Mouse (Mus musculus): ENCODE results near the gene Gm9936.
A peak's percentile ranks its signal among the peaks of the same experiment; 100 is the strongest.
"Not testable (repeated sequence)": the region's sequence is repeated elsewhere in the genome, so short reads cannot be mapped to it uniquely, and the experiment has no call there.

Gene Gm9936

DNA sequence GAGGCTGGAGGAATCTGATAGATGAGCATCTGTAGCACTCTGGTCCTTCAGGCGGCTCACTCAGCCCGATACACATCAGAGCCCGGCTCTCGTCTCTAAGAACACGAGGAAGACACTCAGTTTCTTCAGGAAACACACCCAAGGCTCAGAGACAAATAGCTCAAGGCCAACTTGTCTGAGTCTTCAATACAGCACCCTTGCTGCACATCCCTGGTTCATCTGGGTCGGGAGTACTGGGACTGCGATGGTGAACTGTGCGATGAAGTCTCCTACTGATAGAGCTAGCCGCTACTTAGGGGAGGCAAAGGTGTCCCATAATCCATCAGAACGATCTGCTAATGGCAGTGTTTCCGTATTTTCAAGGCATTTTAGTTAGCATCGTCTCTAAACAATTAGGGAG is at the start of gene Gm9936:
Gm9936 (minus strand) TSS at position 101 of the 400 bp plus-strand sequence.
- no peak for DNase-seq (ENCODE audit: low spot score)

DNA sequence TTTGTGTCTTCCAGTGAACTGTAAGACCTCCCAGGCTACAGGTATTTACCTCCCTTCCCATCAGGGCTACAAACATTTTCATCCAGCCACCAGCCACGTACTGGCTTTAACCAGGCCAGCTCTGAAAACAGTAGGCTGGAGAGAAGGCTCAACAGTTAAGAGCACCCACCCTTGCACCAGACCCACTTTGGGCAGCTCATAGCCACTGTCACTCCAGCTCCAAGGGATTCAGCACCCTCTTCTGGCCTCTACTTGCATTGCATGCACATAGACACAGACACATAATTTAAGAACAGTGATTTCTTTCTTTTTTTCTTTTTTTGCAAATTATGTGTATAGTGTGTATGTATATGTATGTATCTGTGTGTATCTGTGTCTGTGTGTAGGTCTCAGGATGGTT is 43.9 kb upstream of the Gm9936 start:
- no peak for DNase-seq (ENCODE audit: low spot score)

DNA sequence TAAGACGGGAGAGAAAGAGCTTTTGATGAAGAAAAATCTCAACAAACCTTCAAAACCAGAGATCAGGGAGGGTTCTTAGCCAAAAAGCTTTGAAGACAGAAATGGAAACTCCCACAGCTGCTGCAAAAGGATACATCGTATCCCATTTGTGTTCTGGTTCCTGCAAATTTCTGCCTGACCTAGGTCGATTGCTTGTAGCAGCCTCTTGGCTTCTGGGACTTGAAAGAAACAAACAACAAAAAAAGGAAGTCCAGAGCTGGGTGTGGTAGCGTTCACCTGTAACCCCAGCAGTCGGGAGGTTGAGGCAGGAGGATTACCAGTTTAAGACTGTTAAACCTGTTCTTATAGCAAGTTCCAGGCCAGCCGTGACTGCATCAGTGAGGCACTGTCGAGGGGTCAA is 40.4 kb upstream of the Gm9936 start:
- DNase-seq (ENCODE audit: low spot score), result no peak

DNA sequence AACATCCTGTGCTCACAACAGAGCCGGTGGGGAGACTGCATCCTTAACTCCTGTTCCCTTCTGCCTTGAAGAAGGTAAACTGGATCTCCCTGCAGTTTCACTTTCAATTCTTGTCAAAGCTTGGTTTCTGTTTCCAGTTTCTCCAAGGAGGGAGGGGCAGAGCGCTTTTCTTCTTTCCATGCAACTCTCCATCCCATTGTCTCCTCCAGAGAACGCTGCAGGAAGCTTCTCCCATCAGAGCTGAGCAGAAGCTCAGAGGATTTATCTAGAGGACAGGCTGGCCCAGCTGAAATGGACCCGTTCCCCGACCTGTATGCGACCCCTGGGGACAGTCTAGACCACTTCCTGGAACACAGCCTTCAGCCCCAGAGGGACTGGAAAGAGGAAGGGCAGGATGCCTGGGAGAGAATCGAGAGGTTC is 38.9 kb upstream of the Gm9936 start:
- DNase-seq (ENCODE audit: low spot score), result peak; percentile 18

DNA sequence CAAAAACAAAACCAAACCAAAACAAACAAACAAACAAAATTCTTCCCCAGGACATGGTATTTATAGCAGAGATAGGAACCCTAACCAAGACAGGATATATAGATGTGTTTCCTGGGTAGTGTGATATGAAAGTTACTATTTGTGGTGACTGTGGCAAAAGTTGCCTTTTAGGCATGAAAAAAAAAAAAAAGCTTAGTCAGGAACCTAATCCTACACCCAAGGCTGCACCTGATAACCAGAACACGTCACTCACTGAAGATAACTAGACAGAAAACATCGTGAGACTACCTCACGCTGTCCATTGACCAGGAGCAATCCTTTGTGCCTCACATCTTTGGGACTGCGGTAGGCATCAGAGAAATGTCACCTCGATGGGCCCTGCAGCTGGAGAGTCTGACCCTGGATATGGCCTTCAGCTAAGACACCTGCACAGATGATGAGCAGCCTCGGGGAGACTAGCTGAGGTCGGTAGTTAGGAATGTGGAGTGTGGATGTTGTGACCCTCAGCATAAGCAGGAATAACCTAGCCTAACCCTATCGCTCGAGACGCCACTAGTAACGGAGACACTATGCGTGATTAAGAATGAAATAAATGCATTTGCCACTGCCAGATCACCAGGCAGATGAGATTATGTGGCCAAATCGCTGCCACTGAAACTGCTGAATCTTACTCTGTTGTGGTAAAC is 38.3 kb upstream of the Gm9936 start, which contains the start of gene Oasl2:
Oasl2 (plus strand) TSS at position 249 of the 686 bp plus-strand sequence.
- peak; percentile 7 for DNase-seq (ENCODE audit: low spot score)

DNA sequence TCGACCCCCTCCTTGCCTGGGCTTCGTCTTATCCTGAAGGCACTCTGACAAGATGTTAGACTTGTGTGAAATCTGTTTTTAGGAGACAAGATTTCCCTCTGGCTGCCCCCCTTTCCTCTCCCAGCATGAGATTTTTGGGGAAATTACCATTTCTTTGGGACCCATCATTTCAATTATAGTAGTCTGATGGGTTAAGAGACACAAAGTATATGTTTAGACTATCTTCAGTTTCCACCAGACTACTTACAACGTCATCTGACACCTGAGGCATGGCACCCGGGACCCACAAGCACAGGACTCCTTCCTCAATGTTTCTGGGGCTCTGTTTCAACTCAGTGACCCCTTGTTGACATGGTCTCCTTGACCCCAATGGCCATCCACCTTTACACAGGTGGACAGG is 37.1 kb upstream of the Gm9936 start:
- DNase-seq (ENCODE audit: low spot score), result no peak

DNA sequence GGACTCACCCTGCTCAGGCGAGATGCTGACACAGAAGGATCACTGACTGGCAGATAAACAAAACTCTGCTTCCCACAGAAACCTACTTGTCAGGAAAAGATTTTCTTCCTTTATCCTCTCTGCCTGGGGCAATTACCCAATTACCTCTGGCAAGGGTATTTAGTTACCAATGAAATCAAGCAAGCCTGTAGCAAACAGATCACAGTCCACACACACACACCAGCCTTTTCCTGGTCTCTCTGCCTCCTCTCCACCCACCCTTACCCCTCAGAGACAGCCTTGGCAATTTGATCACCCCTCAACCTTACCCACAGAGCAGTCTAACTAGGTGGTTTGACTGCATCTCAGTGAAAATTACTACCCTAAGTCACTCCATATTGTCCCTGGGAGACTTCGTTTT is 30.5 kb upstream of the Gm9936 start:
- DNase-seq (ENCODE audit: low spot score), result no peak

DNA sequence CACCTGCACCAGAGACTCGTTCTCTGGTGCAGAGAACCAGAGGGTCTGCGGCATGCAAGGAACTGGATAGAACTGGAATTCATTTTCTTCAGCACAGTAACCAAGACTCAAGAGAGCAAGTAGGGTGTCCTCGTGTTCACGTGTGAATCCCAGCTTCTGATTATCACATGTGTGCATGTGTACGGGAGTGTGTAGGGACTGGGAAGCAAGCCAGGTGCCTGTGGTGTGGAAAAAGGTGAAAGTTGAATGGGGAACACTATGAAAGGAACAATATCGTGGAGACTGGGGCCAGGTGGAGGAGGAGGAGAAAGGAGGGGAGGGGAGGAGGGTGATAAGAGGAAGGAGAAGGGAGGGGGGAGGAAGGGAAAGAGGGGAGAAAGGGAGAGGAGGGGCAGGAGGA is 28.3 kb upstream of the Gm9936 start:
- DNase-seq (ENCODE audit: low spot score), result no peak

DNA sequence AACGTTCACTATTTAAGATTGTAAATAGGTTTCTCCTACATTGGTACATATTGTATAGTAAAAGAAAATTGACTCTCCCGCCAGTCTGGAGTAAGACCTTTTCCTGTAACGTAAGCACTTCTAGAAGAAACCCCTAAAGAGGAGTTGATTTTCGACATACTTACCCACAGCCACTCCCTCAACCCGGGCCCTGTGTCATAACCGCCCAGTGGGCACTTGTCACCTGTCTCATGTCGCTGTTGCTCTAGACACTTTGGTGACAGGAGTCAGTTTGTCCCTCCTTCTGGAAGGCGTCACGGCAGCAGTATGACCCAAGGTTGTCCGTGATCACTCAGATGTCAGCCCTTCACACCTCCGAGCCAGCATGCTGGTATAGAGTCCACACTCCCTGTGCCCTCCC is 24.5 kb upstream of the Gm9936 start:
- DNase-seq (ENCODE audit: low spot score), result no peak

DNA sequence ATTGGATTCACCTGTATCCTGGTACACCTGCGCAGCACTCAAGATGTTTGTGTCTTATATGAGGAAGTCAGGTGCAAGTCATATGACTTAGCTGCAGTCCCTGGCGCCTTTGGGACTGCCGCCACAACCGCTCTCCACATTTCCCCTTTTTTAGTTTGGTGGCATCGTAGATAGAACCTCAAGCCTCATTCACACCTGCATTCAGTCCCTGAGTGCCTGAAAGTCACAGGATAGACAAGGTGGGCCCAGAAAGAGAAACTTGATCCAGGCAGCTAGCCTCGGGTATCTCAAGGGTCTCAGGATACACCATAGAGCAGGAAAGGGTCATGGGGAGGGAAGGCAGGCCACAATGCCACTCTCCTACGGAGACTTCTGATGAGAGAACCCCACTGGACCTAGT is 23.8 kb upstream of the Gm9936 start:
- not testable (repeated sequence) for DNase-seq (ENCODE audit: low spot score)

DNA sequence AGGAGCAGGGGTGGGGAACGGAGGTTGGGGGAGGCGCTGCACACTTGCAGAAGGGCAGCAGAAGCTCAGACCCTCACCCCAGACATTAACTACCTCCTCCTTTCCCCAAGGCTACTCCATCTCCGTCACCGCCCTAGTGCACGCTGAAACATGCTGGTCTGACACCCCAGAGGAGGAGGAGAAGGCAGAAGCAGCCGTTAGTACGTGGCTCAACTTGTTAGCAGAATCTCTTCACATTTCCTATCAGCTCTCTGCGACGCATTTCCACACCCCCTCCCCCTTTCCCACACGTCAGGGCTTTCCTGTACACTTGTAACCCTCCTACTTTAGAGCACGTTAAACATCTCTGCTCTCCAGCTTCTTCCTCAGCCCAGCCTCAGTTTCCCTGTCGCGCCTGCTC is 20.9 kb upstream of the Gm9936 start:
- no peak for DNase-seq (ENCODE audit: low spot score)

DNA sequence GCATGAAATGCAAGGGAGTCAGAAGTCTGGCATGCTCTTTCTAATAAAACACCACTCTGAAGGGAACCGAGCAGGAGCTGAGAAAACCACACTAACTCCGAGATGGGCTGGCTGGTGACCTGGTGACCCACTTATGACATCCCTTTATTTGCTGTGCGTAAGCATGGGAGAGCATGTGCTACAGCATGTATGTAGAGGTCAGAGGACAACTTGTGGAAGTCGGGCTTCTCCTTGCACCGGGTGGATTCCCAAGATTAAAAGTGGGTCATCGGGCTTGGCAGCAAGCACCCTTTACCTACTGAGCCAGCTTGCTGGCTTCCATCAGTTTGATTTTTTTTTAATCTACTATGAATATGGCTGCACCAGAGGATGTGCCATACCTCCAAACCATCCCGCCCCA is 19.0 kb upstream of the Gm9936 start:
- DNase-seq (ENCODE audit: low spot score), result no peak

DNA sequence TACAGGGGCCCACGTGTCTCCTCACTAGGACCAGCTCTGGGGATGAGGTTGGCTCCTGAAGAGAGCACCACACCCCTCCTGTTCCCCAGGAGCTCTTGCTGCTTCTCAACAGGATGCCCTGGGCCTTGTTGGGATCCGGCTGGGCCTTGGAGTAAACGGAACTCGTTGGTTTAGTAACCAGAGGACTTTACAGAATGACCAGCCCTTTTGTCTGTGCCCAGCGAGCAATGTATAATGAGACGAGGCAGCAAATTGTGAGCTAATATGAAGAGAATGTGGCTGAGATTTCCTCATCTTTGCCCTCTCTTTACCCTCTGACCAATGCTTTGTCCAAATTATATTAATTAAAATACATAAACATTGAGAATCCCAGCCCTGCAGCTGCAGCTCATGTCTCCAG is 17.8 kb upstream of the Gm9936 start:
- no peak for DNase-seq (ENCODE audit: low spot score)

DNA sequence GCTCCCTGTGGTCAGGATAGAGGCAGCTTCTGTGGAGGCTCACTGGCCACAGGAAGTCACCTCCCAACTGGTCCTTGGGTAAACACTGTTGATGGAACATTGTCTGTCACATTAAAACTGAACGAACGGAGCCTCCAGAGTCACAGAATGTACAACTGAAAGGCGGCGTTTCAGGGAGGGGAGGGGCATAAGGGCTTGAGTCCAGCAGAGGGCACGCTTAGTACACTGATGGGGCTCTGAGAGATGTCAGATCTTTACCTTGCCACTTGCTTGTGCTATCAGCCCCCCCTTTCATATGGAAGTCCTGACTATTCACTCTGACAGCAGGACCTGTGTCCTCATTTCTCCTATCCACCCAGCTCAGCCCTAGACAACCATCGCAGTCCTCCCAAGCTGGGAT is 17.4 kb upstream of the Gm9936 start:
- peak; percentile 17 for DNase-seq (ENCODE audit: low spot score)

DNA sequence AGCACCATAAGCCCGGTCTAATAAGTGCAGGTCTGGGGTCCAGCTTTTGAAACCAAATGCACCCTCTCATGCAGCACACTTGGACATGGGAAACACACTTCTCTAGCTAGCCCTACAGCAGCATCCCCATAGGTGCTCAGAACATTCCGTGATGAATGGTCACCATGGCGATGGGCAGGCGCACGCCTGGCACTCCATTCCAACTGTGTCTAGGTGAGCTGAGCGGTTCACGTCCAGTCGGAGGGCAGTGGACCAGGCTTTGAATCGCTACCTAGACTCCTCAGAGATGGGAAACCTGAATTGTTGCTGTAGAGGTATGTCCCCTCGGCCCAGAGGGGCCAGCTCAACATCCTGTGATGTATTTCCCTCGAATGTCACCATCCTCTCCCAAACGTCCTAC is 6.8 kb upstream of the Gm9936 start:
- no peak for DNase-seq (ENCODE audit: low spot score)

DNA sequence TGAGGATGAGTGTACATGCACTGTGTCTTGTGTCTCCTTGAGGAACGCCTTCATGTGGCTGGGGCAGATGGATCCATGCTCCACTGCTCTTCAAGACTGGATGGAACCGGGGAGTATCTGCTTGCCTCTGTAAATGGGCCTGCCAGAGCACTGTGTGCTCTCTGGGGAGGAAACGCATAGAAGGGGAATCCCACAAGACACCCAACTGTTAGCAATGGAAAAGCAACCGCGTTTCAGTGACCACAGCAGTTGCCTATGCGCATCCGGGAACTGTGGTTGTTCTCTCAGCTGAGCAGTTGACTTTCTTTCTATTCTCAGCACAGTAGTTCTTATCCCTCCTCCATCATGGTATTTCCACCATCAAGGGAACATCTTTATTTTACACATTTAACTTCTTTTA is 6.3 kb upstream of the Gm9936 start:
- no peak for DNase-seq (ENCODE audit: low spot score)

DNA sequence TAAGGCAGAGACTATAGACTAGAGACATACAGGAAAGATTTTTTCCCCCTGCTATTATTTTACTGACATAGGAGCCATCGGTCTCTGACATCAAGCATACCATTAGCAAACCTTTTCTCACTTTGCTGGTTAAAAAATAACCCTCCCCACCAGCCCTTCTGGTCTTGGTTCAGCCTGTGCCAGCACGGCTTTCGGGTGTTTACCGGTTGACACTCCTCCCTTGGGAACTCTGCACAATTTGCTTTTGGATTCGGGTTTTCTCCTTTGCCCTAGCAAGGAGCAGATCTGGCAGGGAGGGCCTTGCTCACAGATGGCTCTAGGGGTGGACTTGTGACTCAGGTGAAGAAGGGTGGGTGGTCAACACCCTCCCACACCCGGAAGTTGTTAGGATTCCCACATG is 3.2 kb upstream of the Gm9936 start:
- DNase-seq (ENCODE audit: low spot score), result no peak

DNA sequence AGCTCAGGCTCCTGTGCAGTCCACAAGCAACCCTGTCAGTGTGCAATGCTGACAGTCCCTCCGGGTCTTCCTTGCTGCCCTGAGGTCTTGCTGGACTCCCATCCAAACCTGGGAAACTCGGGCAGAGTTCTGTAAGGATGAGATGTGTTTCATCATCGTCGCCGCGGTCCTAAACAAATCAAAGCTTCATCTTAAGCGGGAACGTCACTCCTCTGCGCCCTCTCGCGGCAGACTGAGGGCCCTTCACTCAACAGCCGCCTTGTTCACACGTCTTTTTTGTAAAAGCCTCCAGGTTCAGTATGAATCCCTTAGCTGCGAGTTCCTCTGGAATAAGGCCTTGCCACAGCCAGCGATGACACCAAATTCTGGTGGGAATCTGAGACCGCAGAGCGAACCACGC is 771 bp upstream of the Gm9936 start:
- peak; percentile 68 for DNase-seq (ENCODE audit: low spot score)

DNA sequence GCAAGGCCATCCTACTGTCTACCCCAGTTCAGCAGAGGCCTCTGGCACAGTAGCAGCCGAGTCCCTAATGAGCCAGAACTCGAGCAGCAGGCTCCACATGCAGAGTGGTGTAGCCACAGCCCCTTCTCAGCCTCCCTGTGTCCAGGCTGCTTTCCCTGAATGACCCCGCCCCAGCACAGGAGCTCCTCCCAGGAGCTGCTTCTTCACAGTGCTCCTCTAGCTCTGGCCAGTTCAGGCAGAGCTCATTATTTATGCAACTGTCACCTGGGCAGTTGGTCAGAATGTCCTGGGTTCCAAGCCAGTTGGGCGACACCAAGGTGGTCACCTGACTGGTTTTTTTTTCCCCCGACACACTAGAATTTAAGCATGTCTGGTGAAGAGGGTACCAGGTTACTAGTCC is 5.1 kb downstream of the Gm9936 start, which contains the start of gene 4930519G04Rik:
4930519G04Rik (plus strand) TSS at position 301 of the 400 bp plus-strand sequence.
- DNase-seq (ENCODE audit: low spot score), result not testable (repeated sequence)

DNA sequence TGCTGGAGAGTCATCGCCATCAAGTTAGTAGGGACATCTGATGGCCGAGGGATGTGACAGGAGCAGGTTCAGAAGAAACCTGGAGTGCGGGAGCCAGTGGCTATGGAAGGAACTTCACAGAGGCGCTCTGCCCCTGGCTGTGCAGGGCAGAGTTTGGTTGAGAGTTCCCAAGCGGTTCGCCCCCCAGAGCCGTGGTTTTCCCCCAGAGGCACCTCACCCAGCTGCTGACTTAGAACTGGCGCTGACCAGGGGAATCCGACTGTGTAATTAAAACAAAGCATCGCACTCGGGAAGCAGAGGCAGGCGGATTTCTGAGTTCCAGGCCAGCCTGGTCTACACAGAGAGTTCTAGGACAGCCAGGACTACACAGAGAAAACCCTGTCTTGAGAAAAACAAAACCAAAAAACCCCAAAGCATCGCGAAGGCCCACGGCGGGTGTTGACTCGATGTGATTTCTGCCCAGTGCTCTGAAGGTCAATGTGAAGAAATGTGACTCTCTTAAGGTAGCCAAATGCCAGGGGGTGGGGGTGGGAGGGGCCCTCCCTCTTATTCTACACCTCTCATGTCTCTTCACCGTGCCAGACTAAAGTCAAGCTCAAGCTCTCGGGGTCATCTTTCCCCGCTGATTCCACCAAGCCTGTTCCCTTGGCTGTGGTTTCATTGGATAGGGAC is 6.8 kb downstream of the Gm9936 start:
- no peak for DNase-seq (ENCODE audit: low spot score)

DNA sequence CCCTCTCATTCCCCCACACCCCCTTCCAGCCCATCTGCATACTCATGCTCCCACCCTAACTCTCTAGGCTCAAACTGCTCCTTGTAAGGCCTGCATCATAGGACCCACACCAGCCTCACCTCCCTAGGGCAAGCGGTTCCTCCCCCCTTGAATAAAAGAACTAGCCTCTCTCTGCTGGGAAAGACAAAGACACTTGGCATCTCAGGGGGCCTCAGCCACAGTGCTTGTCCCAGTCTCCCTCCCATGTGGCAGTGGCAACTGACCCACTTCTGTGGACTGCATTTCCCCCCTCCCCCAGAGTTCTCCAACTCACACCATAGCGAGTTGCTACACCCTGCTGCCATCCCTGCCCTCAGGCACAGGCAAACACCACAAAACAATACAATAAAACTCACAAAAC is 14.1 kb downstream of the Gm9936 start:
- DNase-seq (ENCODE audit: low spot score), result not testable (repeated sequence)

DNA sequence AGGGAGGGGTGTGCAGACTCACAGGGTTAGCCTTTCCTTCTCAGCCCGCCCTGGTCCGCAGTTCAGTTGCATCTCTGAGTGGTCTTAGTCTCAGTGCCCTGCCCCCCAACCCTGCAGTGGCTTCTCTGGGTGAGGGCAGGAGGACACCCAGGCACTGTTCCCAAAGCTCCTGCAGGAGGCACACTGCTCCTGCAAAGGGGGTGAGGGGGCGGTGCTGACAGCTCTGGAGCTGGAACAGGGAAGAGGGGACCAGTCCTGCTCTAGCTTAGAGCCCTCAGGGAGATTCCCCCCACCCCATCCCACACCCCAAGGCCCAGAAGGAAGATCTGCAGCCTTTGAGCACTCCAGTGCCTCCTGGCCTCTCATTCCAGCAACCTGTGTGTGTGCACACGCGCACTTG is 15.8 kb downstream of the Gm9936 start:
- no peak for DNase-seq (ENCODE audit: low spot score)

DNA sequence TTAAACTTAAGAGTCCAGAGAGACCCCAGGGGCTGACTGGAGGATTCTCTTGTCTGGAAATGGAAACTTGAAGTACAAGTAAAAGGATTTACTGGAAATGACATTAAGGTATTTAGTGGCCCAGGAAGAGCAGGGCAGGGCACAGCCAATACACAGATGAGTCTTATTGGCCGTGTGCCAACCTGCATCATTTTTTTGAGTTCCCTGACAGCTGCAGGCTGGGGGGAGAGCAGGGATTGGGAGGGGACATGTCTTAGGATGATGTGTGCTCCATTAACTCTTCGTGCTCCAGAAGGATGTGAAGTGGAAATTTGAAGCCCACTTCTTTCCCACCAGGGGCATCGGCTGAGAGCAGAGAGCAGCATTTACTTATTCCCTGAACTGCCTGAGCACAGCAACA is 16.3 kb downstream of the Gm9936 start:
- not testable (repeated sequence) for DNase-seq (ENCODE audit: low spot score)

DNA sequence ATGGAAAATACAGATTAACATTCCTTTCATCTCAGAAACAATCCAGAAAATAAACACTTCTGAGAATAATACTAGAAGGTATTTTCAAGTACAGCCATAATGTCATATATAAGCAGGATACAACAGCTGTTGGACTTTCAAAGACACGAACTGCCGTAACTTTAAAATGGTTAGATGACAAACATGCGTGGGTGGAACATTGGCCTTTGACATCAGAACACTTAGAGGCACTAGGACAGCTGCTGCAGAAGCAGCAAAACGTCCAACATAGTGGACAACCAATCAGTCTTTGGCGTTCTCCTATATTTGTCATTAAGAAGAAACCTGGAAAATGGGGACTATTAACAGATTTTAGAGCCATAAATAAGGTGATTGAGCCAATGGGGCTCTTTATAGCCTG is 18.0 kb downstream of the Gm9936 start:
- not testable (repeated sequence) for DNase-seq (ENCODE audit: low spot score)
